Mouse (Mus musculus): ENCODE data around the gene Luzp4. TPM values are rescaled to one million over a fixed set of nuclear protein-coding genes. Genes with fewer than 3 reads are reported as not detected.
"Not testable (repeated sequence)": the region's sequence is repeated elsewhere in the genome, so short reads cannot be mapped to it uniquely, and the experiment has no call there.

Luzp4 gene
- polyA plus RNA-seq (2017; shearing (Covaris generic)), result not detected

DNA sequence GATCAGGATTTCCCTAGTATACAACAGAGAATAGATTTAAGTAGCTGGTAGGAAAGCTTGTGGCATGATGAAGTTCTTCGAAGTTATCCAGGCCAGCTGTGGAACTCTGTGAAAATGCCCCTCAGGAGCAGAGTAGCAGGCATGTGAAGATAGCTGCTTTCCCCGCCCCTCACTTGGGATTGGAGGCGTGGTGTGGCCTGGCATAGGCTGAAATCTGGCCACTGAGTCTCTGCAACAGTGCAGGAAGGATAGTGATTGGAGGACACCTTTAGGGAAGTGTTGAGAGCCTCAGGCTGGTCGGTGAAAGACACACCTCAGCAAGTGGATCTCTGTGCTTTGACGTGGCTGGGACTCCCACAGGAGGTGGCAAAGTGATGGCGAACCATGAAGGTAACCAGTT lies at the start of gene Luzp4:
Gene Luzp4, plus strand, starts transcription at position 301 of the 400 bp plus-strand sequence.
- ATAC-seq, result not testable (repeated sequence)

GRCm38 (mm10) chrX:148841801-148842200 lies 15.6 kb upstream of the Luzp4 start:
- ATAC-seq, result not testable (repeated sequence)

Other genes starting within 250 kb of the Luzp4 start
- gene Gm8334, start 242.5 kb upstream of the Luzp4 start, polyA plus RNA-seq (2017; shearing (Covaris generic)), result not detected
- not detected for gene Gm15127, start 194.0 kb upstream of the Luzp4 start, polyA plus RNA-seq (2017; shearing (Covaris generic))
- gene Ott, start 216.6 kb downstream of the Luzp4 start, polyA plus RNA-seq (2017; shearing (Covaris generic)), result not detected

All from activated CD4-positive, CD25-positive, alpha-beta regulatory T cell, adult 4 months (primary cell).